Mouse (Mus musculus): ENCODE data around the gene Gas2l2. TPM values are rescaled to one million over a fixed set of nuclear protein-coding genes. Genes with fewer than 3 reads are reported as not detected.
A peak's percentile ranks its signal among the peaks of the same experiment; 100 is the strongest.

Gene Gas2l2
- polyA plus RNA-seq, 1 experiment from 2014 or later: 0.11 TPM

- no peak overlapping the region for H3K4me3 ChIP-seq (ENCODE audit: low read length)
- WGBS: 34% methylated on average over 16 of the region's 16 CpGs
- H3K9ac ChIP-seq (ENCODE audit: low read length): peak overlapping the region; percentile 18
- no peaks in the 10 kb centered on the region for H3K36me3 ChIP-seq (ENCODE audit: control insufficient read depth, insufficient read depth)
- peak overlapping the region; percentile 70 for H3K27ac ChIP-seq (ENCODE audit: low read length)
- H3K4me2 ChIP-seq (ENCODE audit: low read depth, low read length): no peak overlapping the region
- H3K4me1 ChIP-seq (ENCODE audit: control insufficient read depth, insufficient read depth, low read length): peaks cover 41% of the 10 kb centered on the region
- peak; percentile 56 for ATAC-seq (replicated peaks; ENCODE audit: extremely low read depth, insufficient read depth, low FRiP score)
- no peaks in the 10 kb centered on the region for H3K9me3 ChIP-seq (replicated peaks; ENCODE audit: control insufficient read depth, low read length)
- peaks cover 16% of the 10 kb centered on the region for H3K27me3 ChIP-seq (ENCODE audit: control insufficient read depth, insufficient read depth, low read length)
Measured at GRCm38 (mm10) chr11:83448021-83448926, 19.0 kb upstream of the Gas2l2 start.

- H3K36me3 ChIP-seq (ENCODE audit: control insufficient read depth, insufficient read depth): no peaks in the 10 kb centered on the region
- no peaks in the 10 kb centered on the region for H3K9me3 ChIP-seq (replicated peaks; ENCODE audit: control insufficient read depth, low read length)
- peak overlapping the region; percentile 18; the same call in 1 of the 2 replicates for H3K9ac ChIP-seq (ENCODE audit: low read length)
- H3K27ac ChIP-seq (ENCODE audit: low read length): peak overlapping the region; percentile 70
- 75% methylated on average over 10 of the region's 10 CpGs for WGBS
- no peak overlapping the region for H3K4me2 ChIP-seq (ENCODE audit: low read depth, low read length)
- H3K4me1 ChIP-seq (ENCODE audit: control insufficient read depth, insufficient read depth, low read length): peaks cover 43% of the 10 kb centered on the region
- no peak overlapping the region for H3K4me3 ChIP-seq (ENCODE audit: low read length)
- ATAC-seq (replicated peaks; ENCODE audit: extremely low read depth, insufficient read depth, low FRiP score): no peak
- peaks cover 21% of the 10 kb centered on the region for H3K27me3 ChIP-seq (ENCODE audit: control insufficient read depth, insufficient read depth, low read length)
Measured at GRCm38 (mm10) chr11:83447612-83448011, 18.4 kb upstream of the Gas2l2 start.

- Histone ChIP-seq H3K27ac (ENCODE audit: low read length) (no peak overlapping the region), H3K9me3 (replicated peaks; ENCODE audit: control insufficient read depth, low read length) (no peaks in the 10 kb centered on the region), H3K9ac (ENCODE audit: low read length) (peak overlapping the region; percentile 31), H3K4me1 (ENCODE audit: control insufficient read depth, insufficient read depth, low read length) (peaks cover 61% of the 10 kb centered on the region), H3K36me3 (ENCODE audit: control insufficient read depth, insufficient read depth) (no peaks in the 10 kb centered on the region), H3K4me3 (ENCODE audit: low read length) (peak overlapping the region; percentile 33), H3K4me2 (ENCODE audit: low read depth, low read length) (peak overlapping the region; percentile 63), H3K27me3 (ENCODE audit: control insufficient read depth, insufficient read depth, low read length) (peaks cover 33% of the 10 kb centered on the region)
- ATAC-seq (replicated peaks; ENCODE audit: extremely low read depth, insufficient read depth, low FRiP score): no peak
- 25% methylated on average over 19 of the region's 19 CpGs for WGBS
Measured at GRCm38 (mm10) chr11:83445001-83445400, 15.7 kb upstream of the Gas2l2 start.

- H3K9me3 ChIP-seq (replicated peaks; ENCODE audit: control insufficient read depth, low read length): no peaks in the 10 kb centered on the region
- H3K36me3 ChIP-seq (ENCODE audit: control insufficient read depth, insufficient read depth): no peaks in the 10 kb centered on the region
- no peak overlapping the region for H3K4me2 ChIP-seq (ENCODE audit: low read depth, low read length)
- no peak overlapping the region for H3K27ac ChIP-seq (ENCODE audit: low read length)
- no peak overlapping the region for H3K4me3 ChIP-seq (ENCODE audit: low read length)
- no peak for ATAC-seq (replicated peaks; ENCODE audit: extremely low read depth, insufficient read depth, low FRiP score)
- H3K9ac ChIP-seq (ENCODE audit: low read length): no peak overlapping the region
- peaks cover 50% of the 10 kb centered on the region for H3K4me1 ChIP-seq (ENCODE audit: control insufficient read depth, insufficient read depth, low read length)
- 13% methylated on average over 7 of the region's 7 CpGs for WGBS
- H3K27me3 ChIP-seq (ENCODE audit: control insufficient read depth, insufficient read depth, low read length): peaks cover 33% of the 10 kb centered on the region
Measured at GRCm38 (mm10) chr11:83443824-83444223, 14.6 kb upstream of the Gas2l2 start.

GRCm38 (mm10) chr11:83442596-83443267 is 13.5 kb upstream of the Gas2l2 start:
- peaks cover 33% of the 10 kb centered on the region for H3K27me3 ChIP-seq (ENCODE audit: control insufficient read depth, insufficient read depth, low read length)
- peak overlapping the region; percentile 40 for H3K4me3 ChIP-seq (ENCODE audit: low read length)
- peaks cover 39% of the 10 kb centered on the region for H3K4me1 ChIP-seq (ENCODE audit: control insufficient read depth, insufficient read depth, low read length)
- H3K36me3 ChIP-seq (ENCODE audit: control insufficient read depth, insufficient read depth): no peaks in the 10 kb centered on the region
- 12% methylated on average over 29 of the region's 29 CpGs for WGBS
- peak overlapping the region; percentile 66 for H3K4me2 ChIP-seq (ENCODE audit: low read depth, low read length)
- 0 out of 2 replicates have a peak, but pooled peaks have one; percentile 21 for ATAC-seq (replicated peaks; ENCODE audit: extremely low read depth, insufficient read depth, low FRiP score)
- no peak overlapping the region for H3K27ac ChIP-seq (ENCODE audit: low read length)
- H3K9me3 ChIP-seq (replicated peaks; ENCODE audit: control insufficient read depth, low read length): no peaks in the 10 kb centered on the region
- peak overlapping the region; percentile 55 for H3K9ac ChIP-seq (ENCODE audit: low read length)

- H3K9me3 ChIP-seq (replicated peaks; ENCODE audit: control insufficient read depth, low read length): no peaks in the 10 kb centered on the region
- peak overlapping the region; percentile 93 for H3K4me2 ChIP-seq (ENCODE audit: low read depth, low read length)
- peak overlapping the region; percentile 76 for H3K4me3 ChIP-seq (ENCODE audit: low read length)
- H3K27ac ChIP-seq (ENCODE audit: low read length): peak overlapping the region; percentile 68
- peaks cover 30% of the 10 kb centered on the region for H3K4me1 ChIP-seq (ENCODE audit: control insufficient read depth, insufficient read depth, low read length)
- peak; percentile 28 for ATAC-seq (replicated peaks; ENCODE audit: extremely low read depth, insufficient read depth, low FRiP score)
- no peaks in the 10 kb centered on the region for H3K36me3 ChIP-seq (ENCODE audit: control insufficient read depth, insufficient read depth)
- 23% methylated on average over 7 of the region's 7 CpGs for WGBS
- peak overlapping the region; percentile 74; the same call in 1 of the 2 replicates for H3K9ac ChIP-seq (ENCODE audit: low read length)
- H3K27me3 ChIP-seq (ENCODE audit: control insufficient read depth, insufficient read depth, low read length): peaks cover 33% of the 10 kb centered on the region
Measured at GRCm38 (mm10) chr11:83441235-83441634, 12.0 kb upstream of the Gas2l2 start.

- H3K27me3 ChIP-seq (ENCODE audit: control insufficient read depth, insufficient read depth, low read length): peaks cover 30% of the 10 kb centered on the region
- no peaks in the 10 kb centered on the region for H3K36me3 ChIP-seq (ENCODE audit: control insufficient read depth, insufficient read depth)
- peak; percentile 91 for ATAC-seq (replicated peaks; ENCODE audit: extremely low read depth, insufficient read depth, low FRiP score)
- peak overlapping the region; percentile 68 for H3K27ac ChIP-seq (ENCODE audit: low read length)
- peak overlapping the region; percentile 74 for H3K9ac ChIP-seq (ENCODE audit: low read length)
- H3K9me3 ChIP-seq (replicated peaks; ENCODE audit: control insufficient read depth, low read length): no peaks in the 10 kb centered on the region
- peak overlapping the region; percentile 93 for H3K4me2 ChIP-seq (ENCODE audit: low read depth, low read length)
- WGBS: under 1% methylated on average over 63 of the region's 75 CpGs
- peaks cover 30% of the 10 kb centered on the region for H3K4me1 ChIP-seq (ENCODE audit: control insufficient read depth, insufficient read depth, low read length)
- H3K4me3 ChIP-seq (ENCODE audit: low read length): peak overlapping the region; percentile 76
Measured at GRCm38 (mm10) chr11:83440081-83441064, 11.1 kb upstream of the Gas2l2 start.

GRCm38 (mm10) chr11:83439426-83440060 is 10.3 kb upstream of the Gas2l2 start:
- Histone ChIP-seq H3K4me2 (ENCODE audit: low read depth, low read length) (peak overlapping the region; percentile 93), H3K4me1 (ENCODE audit: control insufficient read depth, insufficient read depth, low read length) (peaks cover 28% of the 10 kb centered on the region), H3K36me3 (ENCODE audit: control insufficient read depth, insufficient read depth) (no peaks in the 10 kb centered on the region), H3K4me3 (ENCODE audit: low read length) (peak overlapping the region; percentile 76), H3K9me3 (replicated peaks; ENCODE audit: control insufficient read depth, low read length) (no peaks in the 10 kb centered on the region), H3K27me3 (ENCODE audit: control insufficient read depth, insufficient read depth, low read length) (peaks cover 26% of the 10 kb centered on the region), H3K9ac (ENCODE audit: low read length) (peak overlapping the region; percentile 74; the same call in 1 of the 2 replicates), H3K27ac (ENCODE audit: low read length) (no peak overlapping the region)
- no peak for ATAC-seq (replicated peaks; ENCODE audit: extremely low read depth, insufficient read depth, low FRiP score)
- WGBS: 30% methylated on average over 11 of the region's 11 CpGs
